Mouse (Mus musculus): ENCODE data around the gene Phactr1. TPM values are rescaled to one million over a fixed set of nuclear protein-coding genes. Genes with fewer than 3 reads are reported as not detected.

The Phactr1 gene
- polyA plus RNA-seq, 1 experiment from 2014 or later: 41.1 TPM

DNA sequence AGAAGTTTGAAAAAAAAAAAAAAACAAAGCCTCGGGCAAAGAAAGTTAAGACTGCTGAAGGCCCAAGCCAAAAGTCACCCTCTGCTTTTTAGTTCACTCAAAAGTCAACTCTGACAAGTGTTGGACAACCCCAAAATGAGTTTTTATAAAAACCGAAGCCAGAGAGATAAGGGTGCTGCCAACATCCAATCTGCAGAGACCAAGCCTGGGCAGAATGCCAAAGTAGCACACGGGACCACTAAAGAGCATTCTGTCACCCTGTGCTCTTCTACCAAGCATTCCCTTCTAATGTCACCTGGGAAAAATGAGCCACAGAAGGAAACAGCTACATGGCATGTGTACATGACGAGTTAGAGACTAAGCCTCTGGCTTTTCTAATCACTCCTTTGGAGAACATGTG lies 454.0 kb downstream of the Phactr1 start:
- Histone ChIP-seq H3K4me3 (ENCODE audit: low read depth, low read length) (no peak overlapping the region), H3K4me2 (ENCODE audit: low read depth) (no peak overlapping the region), H3K36me3 (ENCODE audit: control insufficient read depth, insufficient read depth, low read length) (no peaks in the 10 kb centered on the region), H3K27ac (ENCODE audit: low read depth, low read length) (no peak overlapping the region), H3K27me3 (ENCODE audit: control insufficient read depth, insufficient read depth, low read length) (no peaks in the 10 kb centered on the region), H3K9ac (ENCODE audit: low read length) (no peak overlapping the region), H3K9me3 (ENCODE audit: control insufficient read depth, low read length) (no peaks in the 10 kb centered on the region), H3K4me1 (ENCODE audit: control insufficient read depth, insufficient read depth, low read length) (no peaks in the 10 kb centered on the region)
- 81% methylated on average over 4 of the region's 4 CpGs for WGBS
- DNase-seq (ENCODE audit: low spot score) (no peak), ATAC-seq (ENCODE audit: insufficient read depth, low FRiP score, low TSS enrichment) (no peak)

GRCm38 (mm10) chr13:43144720-43145418 lies 464.4 kb downstream of the Phactr1 start:
- Histone ChIP-seq H3K27me3 (ENCODE audit: control insufficient read depth, insufficient read depth, low read length) (no peaks in the 10 kb centered on the region), H3K27ac (ENCODE audit: low read depth, low read length) (no peak overlapping the region), H3K4me2 (ENCODE audit: low read depth) (no peak overlapping the region), H3K4me1 (ENCODE audit: control insufficient read depth, insufficient read depth, low read length) (no peaks in the 10 kb centered on the region), H3K4me3 (ENCODE audit: low read depth, low read length) (no peak overlapping the region), H3K9ac (ENCODE audit: low read length) (no peak overlapping the region), H3K9me3 (ENCODE audit: control insufficient read depth, low read length) (no peaks in the 10 kb centered on the region), H3K36me3 (ENCODE audit: control insufficient read depth, insufficient read depth, low read length) (no peaks in the 10 kb centered on the region)
- 79% methylated on average over 7 of the region's 7 CpGs for WGBS
- no peak for ATAC-seq (ENCODE audit: insufficient read depth, low FRiP score, low TSS enrichment)
- no peak for DNase-seq (ENCODE audit: low spot score)

DNA sequence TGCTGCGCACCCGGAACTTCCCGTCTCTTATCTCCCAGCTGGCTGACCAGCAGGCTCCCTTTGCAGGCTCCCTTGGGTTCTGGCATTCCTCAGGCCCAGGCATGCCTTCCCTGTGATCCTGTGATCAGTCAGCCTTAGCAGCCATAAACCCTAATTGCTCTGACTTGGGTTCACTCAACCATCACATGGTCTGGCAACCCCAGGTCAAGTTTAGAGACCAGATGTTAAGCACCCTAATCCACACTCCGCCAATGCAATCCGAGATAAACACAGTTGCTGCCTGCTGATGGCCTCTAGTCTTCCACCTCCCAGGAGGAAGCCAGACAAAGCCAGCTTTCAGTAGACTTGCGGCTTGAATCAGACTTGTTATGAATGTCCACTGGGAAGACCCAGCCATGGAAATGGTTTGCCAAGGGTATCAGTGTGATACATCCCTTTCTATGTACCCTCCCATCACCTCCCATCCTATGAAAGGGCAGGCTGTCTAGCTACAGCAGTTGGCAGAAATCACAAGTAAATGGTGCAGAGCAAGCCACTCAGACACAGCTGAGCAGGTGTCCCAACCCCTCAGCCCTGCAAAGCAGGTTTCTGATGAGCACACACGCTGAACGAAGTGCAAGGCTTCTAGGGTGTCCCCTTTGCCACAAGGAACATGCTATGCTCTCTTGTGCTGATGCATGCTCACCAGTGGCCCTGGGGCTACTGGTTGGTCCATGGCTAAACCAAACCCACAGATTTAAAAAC lies 466.3 kb downstream of the Phactr1 start:
- H3K9me3 ChIP-seq (ENCODE audit: control insufficient read depth, low read length): no peaks in the 10 kb centered on the region
- H3K4me1 ChIP-seq (ENCODE audit: control insufficient read depth, insufficient read depth, low read length): no peaks in the 10 kb centered on the region
- ATAC-seq (ENCODE audit: insufficient read depth, low FRiP score, low TSS enrichment) (no peak), DNase-seq (ENCODE audit: low spot score) (no peak)
- H3K9ac ChIP-seq (ENCODE audit: low read length): no peak overlapping the region
- H3K27ac ChIP-seq (ENCODE audit: low read depth, low read length): no peak overlapping the region
- H3K4me2 ChIP-seq (ENCODE audit: low read depth): no peak overlapping the region
- peaks cover 3% of the 10 kb centered on the region for H3K36me3 ChIP-seq (ENCODE audit: control insufficient read depth, insufficient read depth, low read length)
- 44% methylated on average over 8 of the region's 8 CpGs for WGBS
- H3K27me3 ChIP-seq (ENCODE audit: control insufficient read depth, insufficient read depth, low read length): no peaks in the 10 kb centered on the region
- H3K4me3 ChIP-seq (ENCODE audit: low read depth, low read length): no peak overlapping the region

DNA sequence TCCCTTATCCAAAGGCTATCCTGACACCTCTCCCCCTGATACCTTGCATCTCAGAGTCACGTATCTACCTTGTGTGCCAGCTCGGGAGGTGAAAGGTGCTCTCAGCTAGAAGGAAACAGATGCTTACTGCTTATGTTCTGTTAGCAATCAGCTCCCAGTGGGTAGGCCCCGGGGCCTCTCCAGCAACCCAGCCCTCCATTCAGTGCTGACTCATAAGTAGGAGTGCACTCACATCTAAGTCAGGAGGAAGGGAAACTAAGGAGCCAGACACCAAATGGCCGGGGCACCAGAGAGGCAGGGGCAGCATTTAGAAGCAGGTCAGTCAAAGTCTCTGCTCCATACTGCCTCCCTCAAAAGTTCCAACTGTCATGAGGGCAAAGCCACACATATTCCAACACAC lies 468.3 kb downstream of the Phactr1 start:
- no peaks in the 10 kb centered on the region for H3K27me3 ChIP-seq (ENCODE audit: control insufficient read depth, insufficient read depth, low read length)
- H3K36me3 ChIP-seq (ENCODE audit: control insufficient read depth, insufficient read depth, low read length): peaks cover 3% of the 10 kb centered on the region
- no peak overlapping the region for H3K4me3 ChIP-seq (ENCODE audit: low read depth, low read length)
- no peak overlapping the region for H3K27ac ChIP-seq (ENCODE audit: low read depth, low read length)
- no peak overlapping the region for H3K4me2 ChIP-seq (ENCODE audit: low read depth)
- H3K9me3 ChIP-seq (ENCODE audit: control insufficient read depth, low read length): no peaks in the 10 kb centered on the region
- no peak for DNase-seq (ENCODE audit: low spot score)
- H3K4me1 ChIP-seq (ENCODE audit: control insufficient read depth, insufficient read depth, low read length): no peaks in the 10 kb centered on the region
- no peak overlapping the region for H3K9ac ChIP-seq (ENCODE audit: low read length)
- 67% methylated on average over 4 of the region's 4 CpGs for WGBS
- ATAC-seq (ENCODE audit: insufficient read depth, low FRiP score, low TSS enrichment): no peak

GRCm38 (mm10) chr13:43149661-43150060 lies 469.2 kb downstream of the Phactr1 start:
- 84% methylated on average over 3 of the region's 3 CpGs for WGBS
- no peak for ATAC-seq (ENCODE audit: insufficient read depth, low FRiP score, low TSS enrichment)
- H3K9me3 ChIP-seq (ENCODE audit: control insufficient read depth, low read length): no peaks in the 10 kb centered on the region
- H3K4me1 ChIP-seq (ENCODE audit: control insufficient read depth, insufficient read depth, low read length): no peaks in the 10 kb centered on the region
- H3K4me3 ChIP-seq (ENCODE audit: low read depth, low read length): no peak overlapping the region
- H3K9ac ChIP-seq (ENCODE audit: low read length): no peak overlapping the region
- no peak overlapping the region for H3K4me2 ChIP-seq (ENCODE audit: low read depth)
- no peak overlapping the region for H3K27ac ChIP-seq (ENCODE audit: low read depth, low read length)
- peaks cover 3% of the 10 kb centered on the region for H3K36me3 ChIP-seq (ENCODE audit: control insufficient read depth, insufficient read depth, low read length)
- DNase-seq (ENCODE audit: low spot score): no peak
- H3K27me3 ChIP-seq (ENCODE audit: control insufficient read depth, insufficient read depth, low read length): no peaks in the 10 kb centered on the region

GRCm38 (mm10) chr13:43152005-43152520 lies 471.6 kb downstream of the Phactr1 start:
- no peak for ATAC-seq (ENCODE audit: insufficient read depth, low FRiP score, low TSS enrichment)
- Histone ChIP-seq H3K36me3 (ENCODE audit: control insufficient read depth, insufficient read depth, low read length) (peaks cover 3% of the 10 kb centered on the region), H3K9ac (ENCODE audit: low read length) (no peak overlapping the region)

GRCm38 (mm10) chr13:43157370-43157769 lies 476.9 kb downstream of the Phactr1 start:
- H3K4me1 ChIP-seq (ENCODE audit: control insufficient read depth, insufficient read depth, low read length): no peaks in the 10 kb centered on the region
- H3K9ac ChIP-seq (ENCODE audit: low read length): no peak overlapping the region
- DNase-seq (ENCODE audit: low spot score): no peak
- no peak overlapping the region for H3K4me3 ChIP-seq (ENCODE audit: low read depth, low read length)
- 57% methylated on average over 5 of the region's 5 CpGs for WGBS
- no peaks in the 10 kb centered on the region; the same call in 1 of the 2 replicates for H3K36me3 ChIP-seq (ENCODE audit: control insufficient read depth, insufficient read depth, low read length)
- no peak for ATAC-seq (ENCODE audit: insufficient read depth, low FRiP score, low TSS enrichment)
- H3K27me3 ChIP-seq (ENCODE audit: control insufficient read depth, insufficient read depth, low read length): no peaks in the 10 kb centered on the region
- H3K27ac ChIP-seq (ENCODE audit: low read depth, low read length): no peak overlapping the region
- H3K9me3 ChIP-seq (ENCODE audit: control insufficient read depth, low read length): no peaks in the 10 kb centered on the region
- H3K4me2 ChIP-seq (ENCODE audit: low read depth): no peak overlapping the region

More at GRCm38 (mm10) chr13:43152005-43152520, 471.6 kb downstream of the Phactr1 start:
- no peak for DNase-seq (ENCODE audit: low spot score)
- no peaks in the 10 kb centered on the region for H3K4me1 ChIP-seq (ENCODE audit: control insufficient read depth, insufficient read depth, low read length)
- no peaks in the 10 kb centered on the region for H3K27me3 ChIP-seq (ENCODE audit: control insufficient read depth, insufficient read depth, low read length)
- H3K9me3 ChIP-seq (ENCODE audit: control insufficient read depth, low read length): no peaks in the 10 kb centered on the region
- H3K4me3 ChIP-seq (ENCODE audit: low read depth, low read length): no peak overlapping the region
- H3K27ac ChIP-seq (ENCODE audit: low read depth, low read length): no peak overlapping the region
- H3K4me2 ChIP-seq (ENCODE audit: low read depth): no peak overlapping the region
- WGBS: 91% methylated on average over 14 of the region's 14 CpGs

GRCm38 (mm10) chr13:43158281-43158680 lies 477.9 kb downstream of the Phactr1 start:
- DNase-seq (ENCODE audit: low spot score): no peak
- ATAC-seq (ENCODE audit: insufficient read depth, low FRiP score, low TSS enrichment): no peak
- no peak overlapping the region for H3K4me2 ChIP-seq (ENCODE audit: low read depth)
- WGBS: 35% methylated on average over 5 of the region's 5 CpGs
- H3K36me3 ChIP-seq (ENCODE audit: control insufficient read depth, insufficient read depth, low read length): no peaks in the 10 kb centered on the region; the same call in 1 of the 2 replicates
- H3K4me3 ChIP-seq (ENCODE audit: low read depth, low read length): no peak overlapping the region
- H3K4me1 ChIP-seq (ENCODE audit: control insufficient read depth, insufficient read depth, low read length): no peaks in the 10 kb centered on the region
- H3K27me3 ChIP-seq (ENCODE audit: control insufficient read depth, insufficient read depth, low read length): no peaks in the 10 kb centered on the region
- no peaks in the 10 kb centered on the region for H3K9me3 ChIP-seq (ENCODE audit: control insufficient read depth, low read length)
- no peak overlapping the region for H3K27ac ChIP-seq (ENCODE audit: low read depth, low read length)
- H3K9ac ChIP-seq (ENCODE audit: low read length): no peak overlapping the region
